Mouse (Mus musculus): ENCODE results near the gene Tnnt2. TPM values are rescaled to one million over a fixed set of nuclear protein-coding genes. Genes with fewer than 3 reads are reported as not detected.

Gene Tnnt2
- polyA plus RNA-seq, 1 experiment from 2014 or later, result 39.9 TPM

DNA sequence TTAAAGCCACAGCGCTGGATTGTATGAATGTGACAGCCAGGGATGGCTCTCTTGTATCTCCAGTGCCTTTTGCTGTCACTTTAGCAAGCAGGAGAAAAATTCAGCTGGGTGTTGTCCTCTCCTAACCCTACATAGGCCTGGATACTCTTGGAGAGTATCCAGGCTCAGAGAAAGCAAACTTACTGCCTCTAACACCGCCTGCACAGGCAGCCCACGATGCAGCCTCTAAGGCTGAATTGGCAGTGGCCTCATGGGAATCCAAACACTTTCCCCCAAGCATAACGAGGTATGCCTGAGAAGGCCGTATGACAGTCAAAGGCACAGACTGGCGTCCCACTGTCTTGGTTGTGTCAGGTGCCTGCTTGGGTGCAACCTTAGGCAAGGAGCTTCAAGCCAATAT is 56.1 kb downstream of the Tnnt2 start:
- no peaks in the 10 kb centered on the region for H3K9me3 ChIP-seq (replicated peaks)
- peaks cover 2% of the 10 kb centered on the region; the same call in 1 of the 2 replicates for H3K27me3 ChIP-seq
- 73% methylated on average over 6 of the region's 6 CpGs for WGBS
- no peak for ATAC-seq (replicated peaks; ENCODE audit: low FRiP score)
- H3K4me2 ChIP-seq, result no peak overlapping the region
- H3K4me3 ChIP-seq (replicated peaks), result no peak overlapping the region
- H3K9ac ChIP-seq, result no peak overlapping the region
- H3K4me1 ChIP-seq, result no peaks in the 10 kb centered on the region
- H3K36me3 ChIP-seq, result no peaks in the 10 kb centered on the region
- no peak overlapping the region for H3K27ac ChIP-seq

DNA sequence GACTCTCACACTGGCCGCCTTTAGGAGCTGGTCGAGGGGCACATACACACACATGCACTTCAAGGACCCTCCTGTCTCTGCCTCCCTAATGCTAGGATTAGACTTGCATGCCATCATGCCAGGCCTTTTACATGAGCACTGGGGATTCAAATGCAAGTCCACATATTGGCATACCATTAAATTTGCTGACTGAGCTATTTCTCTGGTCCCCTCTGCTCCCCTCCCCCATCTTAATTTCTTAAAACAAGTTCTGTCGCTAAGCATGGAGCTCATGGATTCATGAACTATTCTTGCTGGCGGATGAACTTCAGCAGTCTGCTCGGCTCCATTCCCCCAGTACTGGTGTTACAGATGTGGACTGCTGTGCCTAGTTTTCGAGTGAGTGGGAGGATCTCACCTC is 56.6 kb downstream of the Tnnt2 start:
- H3K27ac ChIP-seq, result no peak overlapping the region
- H3K4me2 ChIP-seq, result no peak overlapping the region
- no peaks in the 10 kb centered on the region for H3K9me3 ChIP-seq (replicated peaks)
- WGBS, result 81% methylated on average over 6 of the region's 6 CpGs
- no peak for ATAC-seq (replicated peaks; ENCODE audit: low FRiP score)
- no peak overlapping the region for H3K9ac ChIP-seq
- H3K4me1 ChIP-seq, result no peaks in the 10 kb centered on the region
- H3K27me3 ChIP-seq, result peaks cover 2% of the 10 kb centered on the region; the same call in 1 of the 2 replicates
- H3K4me3 ChIP-seq (replicated peaks), result no peak overlapping the region
- no peaks in the 10 kb centered on the region for H3K36me3 ChIP-seq

DNA sequence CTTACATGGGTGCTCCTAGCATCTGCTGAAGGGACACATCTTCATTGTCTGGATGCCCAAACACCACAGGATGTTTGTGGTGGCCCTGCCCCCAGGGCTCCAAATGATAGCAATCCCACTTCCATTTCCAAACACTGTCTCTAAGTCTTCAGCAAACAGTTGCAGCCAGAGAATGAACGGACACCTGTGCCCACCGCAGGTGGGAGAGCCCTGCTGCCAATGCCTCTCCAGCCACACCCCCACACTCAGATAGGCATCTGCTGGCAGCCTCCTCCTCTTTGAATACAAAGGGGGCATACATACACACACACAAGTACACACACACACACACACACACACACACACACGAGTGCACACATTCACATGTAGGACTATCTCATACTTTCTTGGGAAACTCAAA is 57.2 kb downstream of the Tnnt2 start:
- ATAC-seq (replicated peaks; ENCODE audit: low FRiP score), result no peak
- no peaks in the 10 kb centered on the region for H3K36me3 ChIP-seq
- 87% methylated on average over 3 of the region's 3 CpGs for WGBS
- no peaks in the 10 kb centered on the region for H3K9me3 ChIP-seq (replicated peaks)
- H3K4me3 ChIP-seq (replicated peaks), result no peak overlapping the region
- H3K4me2 ChIP-seq, result no peak overlapping the region
- no peak overlapping the region for H3K27ac ChIP-seq
- no peak overlapping the region for H3K9ac ChIP-seq
- H3K4me1 ChIP-seq, result no peaks in the 10 kb centered on the region
- H3K27me3 ChIP-seq, result peaks cover 2% of the 10 kb centered on the region; the same call in 1 of the 2 replicates

DNA sequence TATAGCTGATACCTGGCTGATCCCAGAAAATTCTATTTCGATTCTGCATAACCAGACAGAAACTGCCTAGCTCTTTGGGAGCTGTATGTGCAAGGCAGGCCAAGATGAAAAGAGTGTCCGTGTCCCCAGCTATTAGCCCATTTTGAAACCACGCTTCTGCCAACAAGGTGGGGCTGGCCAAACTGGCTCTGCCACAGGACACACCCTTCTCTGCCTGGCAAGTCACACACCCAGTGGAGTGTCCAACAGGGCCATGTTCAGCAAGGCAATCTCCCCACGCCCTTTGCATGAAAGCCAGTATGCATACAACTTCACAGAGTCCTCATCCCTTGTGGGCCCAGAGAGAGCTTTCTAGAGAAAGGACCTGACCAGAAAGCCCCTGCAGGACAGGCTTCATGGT is 59.2 kb downstream of the Tnnt2 start:
- H3K36me3 ChIP-seq, result no peaks in the 10 kb centered on the region
- no peaks in the 10 kb centered on the region for H3K4me1 ChIP-seq
- 86% methylated on average over 4 of the region's 4 CpGs for WGBS
- H3K27me3 ChIP-seq, result no peaks in the 10 kb centered on the region
- H3K9ac ChIP-seq, result no peak overlapping the region
- no peak overlapping the region for H3K4me3 ChIP-seq (replicated peaks)
- no peak for ATAC-seq (replicated peaks; ENCODE audit: low FRiP score)
- H3K4me2 ChIP-seq, result no peak overlapping the region
- H3K27ac ChIP-seq, result no peak overlapping the region
- H3K9me3 ChIP-seq (replicated peaks), result no peaks in the 10 kb centered on the region

DNA sequence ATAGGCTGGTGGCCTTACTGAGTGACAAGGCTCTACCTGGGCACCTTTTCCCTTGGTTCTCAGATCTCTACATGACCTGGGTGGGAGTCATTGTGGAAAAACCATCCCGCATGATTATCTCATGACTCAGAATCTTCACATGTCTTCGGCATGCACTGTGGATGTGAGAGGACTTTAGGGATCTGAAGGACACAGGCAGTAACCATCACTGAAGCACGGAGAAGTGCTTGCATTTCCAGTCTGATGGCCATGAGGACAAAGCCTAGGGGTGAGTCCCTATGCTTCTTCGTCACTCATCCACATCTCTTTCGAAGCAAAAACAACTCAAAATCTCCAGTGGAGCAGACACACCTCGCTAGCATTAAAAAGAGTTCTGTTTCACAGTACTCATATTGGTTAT is 63.1 kb downstream of the Tnnt2 start:
- Histone ChIP-seq H3K27ac (no peak overlapping the region), H3K4me1 (no peaks in the 10 kb centered on the region), H3K27me3 (no peaks in the 10 kb centered on the region), H3K4me3 (replicated peaks) (no peak overlapping the region), H3K9me3 (replicated peaks) (no peaks in the 10 kb centered on the region), H3K9ac (no peak overlapping the region), H3K4me2 (no peak overlapping the region), H3K36me3 (no peaks in the 10 kb centered on the region)
- ATAC-seq (replicated peaks; ENCODE audit: low FRiP score), result no peak
- WGBS, result 91% methylated on average over 6 of the region's 6 CpGs

DNA sequence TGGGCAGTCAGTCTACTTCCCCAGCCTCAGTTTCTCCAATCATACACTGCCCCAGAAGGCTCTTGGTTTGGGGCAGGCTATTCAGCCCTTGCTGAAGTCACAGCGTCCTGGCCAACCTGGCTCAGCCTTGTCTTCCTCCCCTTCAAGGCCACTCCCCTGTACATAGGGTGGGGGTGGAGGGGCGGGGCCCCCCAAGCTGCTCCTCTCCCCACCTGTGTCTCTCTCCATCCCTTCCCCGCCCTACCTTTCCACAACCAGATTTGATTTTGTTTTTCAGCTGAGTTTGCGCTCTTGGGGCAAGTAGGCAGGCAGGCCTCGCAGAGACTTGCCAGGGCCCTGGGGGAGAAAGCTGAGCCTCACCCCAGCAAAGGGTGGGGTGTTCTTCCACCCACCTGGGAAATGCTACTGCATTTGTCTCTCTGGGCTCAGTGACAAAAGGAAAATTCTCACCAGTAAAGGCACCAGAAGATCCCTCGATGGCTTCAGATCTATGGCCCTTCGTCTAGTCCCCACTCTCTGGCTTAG is 63.9 kb downstream of the Tnnt2 start:
- no peaks in the 10 kb centered on the region for H3K27me3 ChIP-seq
- ATAC-seq (replicated peaks; ENCODE audit: low FRiP score), result no peak
- no peak overlapping the region for H3K4me3 ChIP-seq (replicated peaks)
- no peak overlapping the region for H3K4me2 ChIP-seq
- 67% methylated on average over 7 of the region's 7 CpGs for WGBS
- H3K9me3 ChIP-seq (replicated peaks), result no peaks in the 10 kb centered on the region
- no peak overlapping the region for H3K27ac ChIP-seq
- no peaks in the 10 kb centered on the region for H3K4me1 ChIP-seq
- no peaks in the 10 kb centered on the region for H3K36me3 ChIP-seq
- no peak overlapping the region for H3K9ac ChIP-seq

Other genes with a start within 250 kb of the Tnnt2 start
- gene Nav1, start 229.1 kb upstream of the Tnnt2 start, polyA plus RNA-seq (2015; fragmentation: Nextera tagmentation; extraction: Ambion mirVana), result 16.4 and 16.6 TPM in 2 replicates
- gene Csrp1, start 116.3 kb upstream of the Tnnt2 start, polyA plus RNA-seq (2015; fragmentation: Nextera tagmentation; extraction: Ambion mirVana), result 119 and 137 TPM in 2 replicates
- 79.5 and 86.2 TPM in 2 replicates for gene Phlda3, start 70.2 kb upstream of the Tnnt2 start, polyA plus RNA-seq (2015; fragmentation: Nextera tagmentation; extraction: Ambion mirVana)
- 36.1 and 56.2 TPM in 2 replicates for gene Tnni1, start 56.9 kb upstream of the Tnnt2 start, polyA plus RNA-seq (2015; fragmentation: Nextera tagmentation; extraction: Ambion mirVana)
- gene Lad1, start 17.8 kb upstream of the Tnnt2 start, polyA plus RNA-seq (2015; fragmentation: Nextera tagmentation; extraction: Ambion mirVana), result 21.7 and 22.1 TPM in 2 replicates
- 0.35 and 0.57 TPM in 2 replicates for gene Pkp1, start 82.9 kb downstream of the Tnnt2 start, polyA plus RNA-seq (2015; fragmentation: Nextera tagmentation; extraction: Ambion mirVana)
- gene Igfn1, start 170.0 kb downstream of the Tnnt2 start, polyA plus RNA-seq (2015; fragmentation: Nextera tagmentation; extraction: Ambion mirVana), result 0.12 and 0.14 TPM in 2 replicates
- 206 and 224 TPM in 2 replicates for gene Tmem9, start 171.8 kb downstream of the Tnnt2 start, polyA plus RNA-seq (2015; fragmentation: Nextera tagmentation; extraction: Ambion mirVana)
- gene Ascl5, start 214.4 kb downstream of the Tnnt2 start, polyA plus RNA-seq (2015; fragmentation: Nextera tagmentation; extraction: Ambion mirVana), result not detected in 2 replicates
- gene Cacna1s, start 216.4 kb downstream of the Tnnt2 start, polyA plus RNA-seq (2015; fragmentation: Nextera tagmentation; extraction: Ambion mirVana), result 0.49 and 0.57 TPM in 2 replicates